Mouse (Mus musculus) G1E (cell line): ENCODE results near the gene Gm11146.

ENCODE experiments used
- CTCF ChIP-seq: IDR thresholded peaks from 2 replicates; pipeline ENCODE4 v1.5.1; 2012; ENCODE audit warnings: low read depth, low read length, inconsistent platforms, mixed read lengths
- GATA1 ChIP-seq: IDR thresholded peaks from 2 replicates; pipeline ENCODE4 v1.6.1; 2012; ENCODE audit warnings: borderline replicate concordance, low read length, inconsistent platforms, mixed read lengths

DNA sequence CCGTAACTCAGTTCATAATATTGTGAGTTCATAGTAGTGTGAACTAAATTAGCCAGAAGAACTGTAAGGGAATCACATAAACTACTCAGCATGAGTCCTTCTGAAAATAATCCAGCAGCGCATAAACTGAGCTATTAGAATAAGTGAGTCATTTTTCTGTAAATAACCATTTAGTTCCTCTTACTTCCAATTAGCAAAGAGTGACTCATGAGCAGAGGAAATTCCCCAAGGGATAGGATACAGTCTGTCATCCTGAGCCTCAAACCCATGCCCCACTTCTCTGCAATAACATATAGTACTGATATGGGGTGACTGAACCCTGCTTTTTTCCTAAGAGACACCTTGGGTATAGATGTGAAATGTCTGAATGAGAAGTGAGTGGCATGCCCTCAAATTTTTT lies 687 bp upstream of the Gm11146 start:
- no peak for TF ChIP-seq CTCF
- no peak for TF ChIP-seq GATA1
